Mouse (Mus musculus): ENCODE results near the gene Dst. TPM values are rescaled to one million over a fixed set of nuclear protein-coding genes. Genes with fewer than 3 reads are reported as not detected.
A peak's percentile ranks its signal among the peaks of the same experiment; 100 is the strongest.

Dst gene
- polyA plus RNA-seq, 1 experiment from 2014 or later: 37.7 TPM

DNA sequence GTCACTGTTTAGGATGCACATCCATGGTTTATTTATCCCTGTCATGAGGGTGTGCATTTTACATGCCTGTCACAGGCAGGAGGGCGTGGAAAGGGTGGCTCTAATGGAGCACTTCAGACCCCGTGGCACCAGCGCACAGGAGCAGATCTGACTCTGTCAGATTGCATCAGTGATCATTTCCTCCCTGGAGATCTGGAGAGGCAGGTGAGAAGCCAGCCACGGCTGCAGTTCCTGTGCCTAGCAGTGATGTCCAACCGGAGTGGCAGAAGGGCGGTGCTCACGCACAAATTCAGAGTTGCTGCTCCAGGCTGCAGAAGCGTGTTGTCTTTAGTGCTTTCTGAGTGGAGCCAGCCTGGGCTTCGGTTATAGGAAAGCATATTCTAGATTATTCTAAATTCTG, 86.2 kb downstream of the Dst start:
- Histone ChIP-seq H3K4me2 (no peak overlapping the region), H3K27me3 (no peaks in the 10 kb centered on the region), H3K27ac (0 out of 2 replicates have a peak overlapping the region, but pooled peaks have one; percentile 13), H3K9ac (no peak overlapping the region), H3K4me1 (replicated peaks) (peaks cover 10% of the 10 kb centered on the region), H3K36me3 (no peaks in the 10 kb centered on the region), H3K9me3 (no peaks in the 10 kb centered on the region), H3K4me3 (no peak overlapping the region)
- ATAC-seq (ENCODE audit: low FRiP score): no peak
- WGBS: 74% methylated on average over 9 of the region's 9 CpGs

DNA sequence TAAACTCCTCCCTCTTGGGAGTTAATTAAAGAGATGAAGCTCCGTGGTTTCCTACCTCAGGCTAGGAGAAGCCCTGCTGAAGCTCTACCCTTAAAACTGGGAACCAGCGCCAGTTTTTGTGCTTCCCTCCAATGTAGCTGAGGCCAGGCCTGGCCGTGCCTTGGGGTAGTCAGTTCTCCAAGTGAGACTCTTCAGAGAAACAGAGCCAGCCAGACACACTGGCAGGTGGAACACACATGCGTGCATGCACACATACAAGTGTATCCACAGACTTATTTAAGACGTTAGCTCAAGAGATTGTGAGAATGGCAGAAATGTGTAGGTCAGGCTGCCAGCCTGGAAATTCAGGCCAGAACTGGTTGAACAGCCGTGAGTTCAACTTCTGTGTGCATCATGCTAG, 87.4 kb downstream of the Dst start:
- H3K9me3 ChIP-seq: no peaks in the 10 kb centered on the region
- no peak overlapping the region for H3K4me3 ChIP-seq
- no peak overlapping the region for H3K27ac ChIP-seq
- 84% methylated on average over 6 of the region's 6 CpGs for WGBS
- H3K27me3 ChIP-seq: no peaks in the 10 kb centered on the region
- ATAC-seq (ENCODE audit: low FRiP score): no peak
- no peak overlapping the region for H3K4me2 ChIP-seq
- no peak overlapping the region for H3K9ac ChIP-seq
- H3K4me1 ChIP-seq (replicated peaks): peaks cover 10% of the 10 kb centered on the region
- no peaks in the 10 kb centered on the region for H3K36me3 ChIP-seq

DNA sequence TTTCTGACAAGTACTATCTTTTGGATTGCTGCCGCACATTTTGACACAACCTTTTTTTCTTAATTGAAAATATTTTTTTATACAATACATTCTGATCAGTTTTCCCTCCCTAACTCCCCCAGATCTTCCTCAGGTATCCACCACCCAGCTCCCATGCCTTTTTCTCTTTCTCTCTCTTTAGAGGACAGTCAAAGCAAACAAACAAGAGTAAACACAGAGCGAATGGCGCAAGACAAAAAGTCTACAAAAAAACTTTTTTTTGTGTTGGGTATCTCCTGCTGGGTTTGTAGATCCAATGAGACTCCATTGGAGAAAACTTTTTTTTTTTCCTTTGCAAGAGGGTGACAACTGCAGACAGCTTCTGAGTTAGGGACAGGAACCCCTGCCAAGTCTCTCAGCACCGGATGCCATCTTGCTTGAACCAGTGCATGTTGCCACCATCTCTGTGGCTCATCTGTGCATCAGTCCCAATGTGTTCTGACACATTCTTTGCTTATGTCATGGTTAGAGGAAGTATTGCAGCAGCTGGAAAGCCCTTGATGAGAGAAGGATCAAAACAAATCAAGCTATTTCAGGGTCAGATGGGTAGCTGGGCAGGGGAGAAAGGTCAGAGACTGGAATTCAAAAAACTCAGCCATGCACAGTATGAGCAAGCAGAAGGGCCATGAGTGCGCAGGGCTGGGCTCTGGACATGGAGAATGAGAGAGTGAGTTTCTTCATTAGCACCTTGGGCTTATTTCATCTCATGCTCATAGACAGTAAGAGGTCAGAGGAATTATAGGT, 88.3 kb downstream of the Dst start:
- Histone ChIP-seq H3K9me3 (no peaks in the 10 kb centered on the region), H3K4me1 (replicated peaks) (peaks cover 7% of the 10 kb centered on the region), H3K4me2 (no peak overlapping the region), H3K9ac (no peak overlapping the region), H3K36me3 (no peaks in the 10 kb centered on the region), H3K27me3 (no peaks in the 10 kb centered on the region), H3K27ac (no peak overlapping the region), H3K4me3 (no peak overlapping the region)
- WGBS: 66% methylated on average over 5 of the region's 5 CpGs
- no peak for ATAC-seq (ENCODE audit: low FRiP score)

DNA sequence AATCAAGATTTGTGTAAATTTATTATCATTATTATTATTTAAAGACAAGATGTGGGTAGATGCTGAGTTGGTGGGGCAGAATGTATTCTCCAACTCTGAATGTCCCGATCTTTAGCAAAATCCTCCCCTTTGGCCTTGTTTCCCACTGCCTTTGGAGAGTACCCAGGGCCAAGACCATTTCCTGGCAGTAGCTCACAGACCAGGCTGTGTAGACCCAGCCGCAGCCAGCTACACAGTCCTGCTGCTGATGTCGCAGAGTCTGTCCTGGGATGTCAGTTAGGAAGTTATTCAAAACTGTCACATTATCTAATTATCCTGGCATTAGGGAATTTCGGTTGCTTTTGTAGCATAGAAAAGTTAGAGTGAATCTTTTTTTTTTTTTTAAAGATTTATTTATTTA, 94.3 kb downstream of the Dst start:
- Histone ChIP-seq H3K4me3 (no peak overlapping the region), H3K4me2 (no peak overlapping the region), H3K4me1 (replicated peaks) (peaks cover 22% of the 10 kb centered on the region), H3K27ac (no peak overlapping the region), H3K36me3 (no peaks in the 10 kb centered on the region), H3K9ac (no peak overlapping the region), H3K9me3 (no peaks in the 10 kb centered on the region), H3K27me3 (no peaks in the 10 kb centered on the region)
- WGBS: 97% methylated on average over 4 of the region's 4 CpGs
- ATAC-seq (ENCODE audit: low FRiP score): no peak

DNA sequence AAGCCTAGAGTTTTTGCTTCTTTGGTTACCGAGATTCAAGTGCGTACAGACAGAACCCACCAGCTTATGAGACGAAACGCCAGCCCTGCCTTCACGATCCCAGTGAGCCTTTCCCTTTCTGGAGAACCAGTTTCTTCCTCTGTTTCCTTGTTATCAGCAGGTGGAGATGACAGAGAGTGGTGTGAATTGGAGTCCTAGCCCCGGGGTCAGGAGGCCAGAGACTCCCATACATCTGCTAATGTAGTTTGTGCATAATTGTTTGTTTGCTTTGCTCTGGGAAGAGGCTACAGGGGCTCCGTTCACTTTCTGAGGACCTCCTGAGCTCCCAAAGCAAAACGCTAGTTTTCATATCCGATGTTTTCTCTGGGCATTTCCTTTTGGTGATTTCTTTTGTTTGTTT, 94.9 kb downstream of the Dst start:
- no peaks in the 10 kb centered on the region for H3K27me3 ChIP-seq
- no peaks in the 10 kb centered on the region for H3K36me3 ChIP-seq
- H3K4me3 ChIP-seq: no peak overlapping the region
- ATAC-seq (ENCODE audit: low FRiP score): no peak
- peaks cover 29% of the 10 kb centered on the region for H3K4me1 ChIP-seq (replicated peaks)
- no peaks in the 10 kb centered on the region for H3K9me3 ChIP-seq
- no peak overlapping the region for H3K9ac ChIP-seq
- no peak overlapping the region for H3K27ac ChIP-seq
- WGBS: 42% methylated on average over 9 of the region's 9 CpGs
- H3K4me2 ChIP-seq: no peak overlapping the region

DNA sequence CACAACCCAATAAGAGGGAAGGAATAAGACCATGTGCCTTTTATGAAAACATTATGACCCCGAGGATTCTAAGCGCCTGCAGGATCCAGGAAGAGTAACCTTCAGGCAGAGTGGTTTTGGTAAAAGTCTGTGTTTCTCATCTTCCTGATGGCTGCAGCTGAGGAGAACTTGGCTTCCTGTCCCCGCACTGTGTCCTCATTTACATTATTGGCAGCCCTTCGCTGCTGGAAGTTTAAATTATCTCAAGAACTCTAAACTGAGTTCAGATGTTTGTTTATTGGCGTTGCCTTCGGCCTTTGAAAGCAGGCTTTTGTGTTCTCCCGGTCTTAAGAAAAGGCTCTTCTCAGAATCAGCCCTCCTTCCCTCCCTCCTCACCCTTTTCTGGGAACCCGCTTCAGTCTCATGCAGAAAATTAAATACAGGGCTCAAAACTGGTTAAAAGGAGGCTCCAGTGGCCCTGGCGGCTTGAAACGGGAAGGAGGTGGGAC, 97.3 kb downstream of the Dst start:
- Histone ChIP-seq H3K4me1 (replicated peaks) (peaks cover 48% of the 10 kb centered on the region), H3K36me3 (no peaks in the 10 kb centered on the region), H3K27ac (peak overlapping the region; percentile 94), H3K4me2 (peak overlapping the region; percentile 66), H3K4me3 (peak overlapping the region; percentile 68), H3K27me3 (no peaks in the 10 kb centered on the region), H3K9me3 (no peaks in the 10 kb centered on the region), H3K9ac (peak overlapping the region; percentile 79)
- peak; percentile 11; the same call in 1 of the 2 replicates for ATAC-seq (ENCODE audit: low FRiP score)
- WGBS: 3% methylated on average over 10 of the region's 10 CpGs

DNA sequence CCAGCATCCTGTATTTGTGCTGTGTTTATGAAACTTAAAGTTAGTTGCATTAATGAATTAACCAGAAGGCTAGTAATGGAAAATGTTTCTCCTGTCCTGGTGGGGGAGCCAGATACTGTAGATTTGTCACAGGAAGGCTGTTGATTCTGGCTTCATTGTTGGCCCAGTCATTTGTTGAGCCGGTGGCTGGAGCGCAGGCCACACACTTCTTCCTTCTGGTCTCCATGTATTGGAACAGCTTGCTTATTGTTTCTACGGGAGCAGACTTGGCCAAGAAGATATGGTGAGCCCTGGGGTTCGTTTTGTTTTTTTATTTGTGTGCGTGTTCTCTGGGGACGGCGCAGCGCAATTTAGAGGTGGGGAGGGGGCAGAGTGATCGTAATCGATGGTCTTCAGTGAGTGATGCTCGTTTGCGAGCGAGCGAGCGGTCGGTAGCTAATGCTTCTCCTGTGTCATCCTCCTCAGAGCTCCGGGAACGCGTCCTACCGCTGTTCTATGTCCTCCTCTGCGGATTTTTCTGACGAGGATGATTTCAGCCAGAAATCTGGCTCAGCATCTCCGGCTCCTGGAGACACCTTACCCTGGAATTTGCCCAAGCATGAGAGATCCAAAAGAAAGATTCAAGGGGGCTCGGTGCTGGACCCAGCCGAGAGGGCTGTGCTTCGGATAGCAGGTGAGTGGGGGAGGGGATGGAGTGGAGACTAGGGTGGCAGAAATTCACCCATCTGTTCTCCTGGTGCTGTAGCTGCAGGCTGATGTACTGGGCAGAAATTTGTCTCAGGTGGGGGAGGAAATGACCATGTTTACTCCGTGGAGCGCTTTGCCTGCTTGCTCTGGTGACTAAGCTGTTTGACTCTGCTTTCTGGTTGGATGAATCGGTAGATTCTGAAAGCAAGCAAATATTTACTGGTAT, 98.0 kb downstream of the Dst start:
- Histone ChIP-seq H3K27ac (peak overlapping the region; percentile 94), H3K4me2 (peak overlapping the region; percentile 66), H3K4me1 (replicated peaks) (peaks cover 53% of the 10 kb centered on the region), H3K9ac (peak overlapping the region; percentile 79), H3K9me3 (no peaks in the 10 kb centered on the region), H3K36me3 (no peaks in the 10 kb centered on the region), H3K4me3 (peak overlapping the region; percentile 68), H3K27me3 (no peaks in the 10 kb centered on the region)
- under 1% methylated on average over 29 of the region's 29 CpGs for WGBS
- ATAC-seq (ENCODE audit: low FRiP score): peak; percentile 75

DNA sequence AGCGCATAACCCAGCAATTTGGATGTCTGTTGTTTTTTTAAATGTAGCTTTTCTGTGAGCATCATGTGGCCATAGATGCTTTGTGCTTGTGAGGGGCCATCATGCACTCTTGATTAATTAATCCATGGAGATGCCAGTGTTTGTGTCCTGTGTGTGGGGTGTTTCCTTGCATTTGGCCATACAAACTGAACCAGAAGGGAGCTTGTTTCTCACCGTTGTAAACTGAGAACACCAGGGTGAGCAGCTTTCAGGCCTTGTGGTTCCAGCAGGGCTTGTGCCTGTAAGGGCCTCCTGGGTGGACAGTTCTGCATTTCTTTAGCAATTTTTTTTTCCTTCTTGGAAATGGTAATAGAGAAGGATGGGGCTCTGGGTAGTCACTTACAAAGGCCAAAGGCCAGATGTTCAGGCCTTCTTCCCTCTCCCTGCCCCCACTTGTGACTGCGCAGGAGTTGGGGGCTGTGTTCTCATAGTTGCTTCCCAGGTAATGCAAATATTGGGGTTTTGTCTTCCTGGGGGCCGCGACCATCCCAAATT, 98.9 kb downstream of the Dst start:
- Histone ChIP-seq H3K9ac (peak overlapping the region; percentile 79), H3K4me3 (peak overlapping the region; percentile 68), H3K9me3 (no peaks in the 10 kb centered on the region), H3K27me3 (no peaks in the 10 kb centered on the region), H3K36me3 (no peaks in the 10 kb centered on the region), H3K4me1 (replicated peaks) (peaks cover 57% of the 10 kb centered on the region), H3K4me2 (peak overlapping the region; percentile 66), H3K27ac (peak overlapping the region; percentile 94)
- WGBS: 16% methylated on average over 5 of the region's 5 CpGs
- ATAC-seq (ENCODE audit: low FRiP score): no peak

DNA sequence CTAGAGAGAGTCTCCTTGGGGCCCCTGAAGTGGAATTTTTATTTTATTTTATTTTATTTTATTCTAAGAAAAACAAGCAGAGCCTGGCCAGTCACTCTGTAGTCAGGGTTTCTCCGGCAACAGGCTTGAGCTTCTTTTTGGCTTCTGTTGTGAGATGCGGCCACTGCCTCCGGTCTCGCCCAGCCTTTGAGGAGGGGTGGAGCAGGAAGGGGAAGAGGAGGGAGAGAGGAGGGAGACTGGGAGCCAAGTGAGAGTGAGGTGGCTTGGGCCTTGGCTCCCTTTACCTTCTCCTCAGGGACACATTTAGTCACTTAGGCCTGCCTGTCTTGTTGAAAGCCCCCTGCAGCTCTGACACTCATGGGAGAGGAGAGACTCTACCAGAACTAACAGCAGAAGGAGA, 99.4 kb downstream of the Dst start:
- no peak for ATAC-seq (ENCODE audit: low FRiP score)
- 15% methylated on average over 4 of the region's 4 CpGs for WGBS
- Histone ChIP-seq H3K9ac (peak overlapping the region; percentile 79), H3K27ac (peak overlapping the region; percentile 94), H3K4me1 (replicated peaks) (peaks cover 60% of the 10 kb centered on the region), H3K4me3 (peak overlapping the region; percentile 68), H3K4me2 (peak overlapping the region; percentile 66), H3K36me3 (no peaks in the 10 kb centered on the region), H3K27me3 (no peaks in the 10 kb centered on the region), H3K9me3 (no peaks in the 10 kb centered on the region)

DNA sequence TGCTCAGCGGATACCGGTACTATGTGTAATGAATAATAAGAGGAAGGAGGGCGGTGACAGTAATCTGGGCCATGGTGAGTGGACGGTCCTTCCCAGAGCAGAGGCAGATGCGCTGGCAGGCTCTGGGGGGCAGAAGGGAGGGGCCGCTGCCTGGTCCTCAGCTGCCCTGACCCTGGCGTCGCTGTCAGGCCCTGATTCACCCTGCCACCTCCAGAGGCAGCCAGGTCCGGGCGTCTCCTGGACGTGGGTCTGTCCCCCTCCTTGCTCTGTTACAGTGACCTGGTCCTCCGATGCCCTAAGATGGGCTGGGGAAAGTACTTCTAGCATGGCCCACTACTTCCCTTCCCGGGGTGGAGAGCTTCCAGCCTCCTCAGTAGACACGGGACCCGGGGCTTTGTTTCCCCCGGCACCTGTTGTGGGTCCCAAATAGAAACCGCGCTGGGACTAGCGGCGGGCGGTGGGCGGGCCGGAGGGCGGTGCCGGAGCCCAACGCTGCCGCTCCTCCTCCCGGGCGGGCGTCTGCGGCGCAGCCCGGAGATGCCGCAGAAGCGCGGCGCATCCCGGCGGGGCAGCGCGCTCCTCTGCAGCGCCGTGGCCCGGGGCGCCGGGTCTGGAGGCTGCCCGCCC, 103.1 kb downstream of the Dst start:
- H3K9me3 ChIP-seq: no peaks in the 10 kb centered on the region
- ATAC-seq (ENCODE audit: low FRiP score): peak; percentile 78
- H3K9ac ChIP-seq: peak overlapping the region; percentile 95
- H3K4me3 ChIP-seq: peak overlapping the region; percentile 86
- no peaks in the 10 kb centered on the region for H3K36me3 ChIP-seq
- H3K4me1 ChIP-seq (replicated peaks): peaks cover 63% of the 10 kb centered on the region
- WGBS: under 1% methylated on average over 45 of the region's 47 CpGs
- H3K4me2 ChIP-seq: peak overlapping the region; percentile 81
- no peaks in the 10 kb centered on the region for H3K27me3 ChIP-seq
- peak overlapping the region; percentile 90 for H3K27ac ChIP-seq

DNA sequence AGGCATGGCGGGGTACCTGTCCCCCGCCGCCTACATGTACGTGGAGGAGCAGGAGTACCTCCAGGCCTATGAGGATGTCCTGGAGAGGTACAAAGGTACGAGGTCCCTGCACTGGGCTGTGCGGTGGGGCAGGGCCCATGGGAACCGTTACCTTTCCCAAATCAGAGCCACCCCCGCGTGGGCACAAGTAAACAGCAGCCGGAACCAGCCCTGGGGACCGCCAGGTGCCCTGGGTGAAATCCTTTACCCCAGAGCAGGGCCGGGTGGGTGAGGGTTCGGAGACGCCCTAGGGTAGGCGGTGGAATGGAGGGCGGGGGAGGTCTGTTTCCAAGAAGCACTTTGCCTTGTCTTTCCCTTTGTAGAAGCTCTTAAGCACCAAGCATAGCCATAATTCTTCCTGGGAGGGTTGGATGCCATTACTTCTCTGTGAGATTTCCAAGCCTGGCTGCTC, 103.8 kb downstream of the Dst start:
- H3K9ac ChIP-seq: peak overlapping the region; percentile 95
- peak overlapping the region; percentile 86 for H3K4me3 ChIP-seq
- H3K27ac ChIP-seq: peak overlapping the region; percentile 90
- ATAC-seq (ENCODE audit: low FRiP score): peak; percentile 67
- no peaks in the 10 kb centered on the region for H3K36me3 ChIP-seq
- peaks cover 60% of the 10 kb centered on the region for H3K4me1 ChIP-seq (replicated peaks)
- 2% methylated on average over 16 of the region's 16 CpGs for WGBS
- H3K4me2 ChIP-seq: peak overlapping the region; percentile 81
- no peaks in the 10 kb centered on the region for H3K27me3 ChIP-seq
- no peaks in the 10 kb centered on the region for H3K9me3 ChIP-seq

DNA sequence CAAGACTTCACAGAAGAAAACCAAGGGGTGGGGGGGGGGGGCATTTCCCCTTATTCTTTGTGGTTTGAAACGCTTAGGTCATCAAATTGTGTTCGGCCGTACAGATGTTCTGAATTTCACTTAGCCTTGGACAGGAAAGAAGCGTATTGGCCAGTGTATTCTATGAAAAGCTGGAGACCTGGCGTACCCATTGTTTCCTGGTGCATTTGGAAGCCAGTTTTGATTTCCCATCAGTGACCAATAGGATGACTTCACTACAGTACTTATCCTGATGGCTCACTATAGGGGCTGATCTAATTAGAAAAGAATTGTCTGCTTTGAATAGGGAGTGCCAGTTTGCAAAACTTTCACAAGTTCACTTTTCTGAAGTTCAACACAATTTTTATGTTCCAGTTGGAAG, 105.5 kb downstream of the Dst start:
- Histone ChIP-seq H3K9me3 (no peaks in the 10 kb centered on the region), H3K27ac (no peak overlapping the region), H3K27me3 (no peaks in the 10 kb centered on the region), H3K4me3 (no peak overlapping the region), H3K36me3 (no peaks in the 10 kb centered on the region), H3K4me2 (peak overlapping the region; percentile 37), H3K4me1 (replicated peaks) (peaks cover 47% of the 10 kb centered on the region), H3K9ac (no peak overlapping the region)
- ATAC-seq (ENCODE audit: low FRiP score): no peak
- WGBS: 79% methylated on average over 5 of the region's 5 CpGs
